Mouse (Mus musculus): Measurements from ENCODE around the gene Polr2g.
A peak's percentile ranks its signal among the peaks of the same experiment; 100 is the strongest.

- TF ChIP-seq CTCF (conservative IDR thresholded peaks at IDR 0.05; ENCODE audit: insufficient read depth, insufficient read length, low read depth, low read length) = no peak
- TF ChIP-seq POLR2A (IDR thresholded peaks at IDR 0.05; ENCODE audit: low read depth, low read length) = peak; percentile 93
Observed at GRCm38 (mm10) chr19:8819596-8820423, 21.4 kb upstream of the Polr2g start, which contains the start of gene Hnrnpul2.

Data from kidney, adult 2 months (tissue).